Mouse (Mus musculus): Measurements from ENCODE around the gene Sap30bp.

GRCm38 (mm10) chr11:116001725-116002124 lies 68.6 kb downstream of the Sap30bp start:
- TF ChIP-seq TAL1 (IDR thresholded peaks at IDR 0.05; ENCODE audit: low read length) (no peak), GATA1 (IDR thresholded peaks at IDR 0.05; ENCODE audit: low read length) (no peak)
